Mouse (Mus musculus) 3T3-L1 (cell line): ENCODE results near the gene Tarbp1.
"Not testable (repeated sequence)": the region's sequence is repeated elsewhere in the genome, so short reads cannot be mapped to it uniquely, and the experiment has no call there.

Source experiments
- DNase-seq: peaks from one replicate; pipeline ENCODE4 v3.0.0-alpha.2; 2015; ENCODE audit warnings: low read depth, low spot score

Tarbp1 gene

GRCm38 (mm10) chr8:126494160-126495110, 19.6 kb upstream of the Tarbp1 start:
- DNase-seq, result no peak

DNA sequence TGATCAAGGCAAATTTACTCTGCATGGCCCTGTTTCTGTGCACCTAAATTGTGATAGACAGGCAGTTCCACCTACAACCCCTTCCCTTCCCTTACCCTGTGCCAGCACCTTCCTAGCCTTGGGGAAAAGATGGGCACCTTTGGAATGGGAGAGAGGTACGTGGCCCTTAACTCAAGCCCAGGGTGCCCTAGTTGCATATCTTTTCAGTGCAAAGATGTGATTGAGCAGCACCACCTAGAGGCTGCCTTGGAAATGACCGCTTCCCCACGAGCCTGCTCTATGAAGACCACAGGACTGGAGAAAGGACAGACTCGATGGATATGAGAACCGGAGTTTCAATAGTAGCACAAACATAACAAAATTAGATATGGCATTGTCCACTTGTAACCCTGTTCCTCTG, 8.1 kb upstream of the Tarbp1 start:
- peak; percentile 84 for DNase-seq

- DNase-seq, result no peak
These were observed 7.5 kb upstream of the Tarbp1 start for GRCm38 (mm10) chr8:126482348-126482720.

DNA sequence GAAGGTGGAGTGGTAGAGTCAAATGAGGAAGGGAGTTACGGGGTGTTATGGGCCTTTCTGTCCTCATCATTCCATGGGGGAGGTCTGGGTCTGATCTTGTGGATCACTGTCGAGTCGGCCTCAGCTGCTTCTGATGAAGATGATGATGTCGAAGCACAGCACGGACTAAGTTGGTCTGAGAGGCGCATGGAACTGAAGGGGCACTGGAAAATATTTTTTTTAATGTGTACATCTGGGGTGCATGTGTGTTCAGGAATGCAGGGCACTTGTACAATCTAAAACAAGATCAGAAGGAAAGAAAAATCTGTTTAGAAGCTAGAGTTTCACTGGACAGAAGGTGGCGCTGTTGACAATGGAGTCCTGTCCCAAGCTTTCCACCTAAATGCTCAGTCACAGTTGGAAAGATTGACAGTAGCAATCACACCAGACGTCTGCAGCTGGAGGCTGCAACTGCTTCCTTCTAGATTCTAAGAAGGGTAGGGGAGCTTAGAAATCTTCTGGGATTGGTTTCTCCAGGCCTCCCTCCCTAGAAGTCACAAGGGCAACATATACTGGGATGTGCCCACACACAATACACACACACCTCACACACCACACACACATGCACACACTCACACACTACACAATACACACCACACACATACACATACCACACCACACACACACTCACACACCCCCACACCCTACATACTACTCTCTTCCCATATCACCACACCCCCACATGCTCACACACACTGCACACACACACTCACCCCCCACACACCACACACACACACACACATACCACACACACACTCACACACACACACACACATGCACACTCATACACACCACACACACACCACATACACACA, 6.9 kb upstream of the Tarbp1 start:
- peak; percentile 88 for DNase-seq

GRCm38 (mm10) chr8:126480366-126480765, 5.5 kb upstream of the Tarbp1 start:
- no peak for DNase-seq

DNA sequence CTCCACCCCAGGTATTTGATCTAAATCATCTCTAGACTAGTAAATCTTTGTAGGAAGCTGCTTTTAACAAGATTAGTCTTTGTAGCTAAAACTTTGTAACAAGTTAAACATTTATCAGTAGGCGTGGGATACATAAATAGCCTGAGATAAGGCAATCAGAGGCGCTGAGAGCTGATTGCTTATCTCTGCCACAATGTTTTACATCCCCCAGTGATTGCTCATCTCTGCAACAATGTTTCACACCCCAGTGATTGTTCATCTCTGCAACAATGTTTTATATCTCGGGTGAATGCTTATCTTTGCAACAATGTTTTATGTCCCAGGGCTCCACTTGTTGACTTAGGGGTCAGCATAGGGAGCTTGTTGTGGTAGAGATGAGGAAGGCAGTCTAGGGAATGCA, 3.8 kb upstream of the Tarbp1 start:
- no peak for DNase-seq

- DNase-seq, result not testable (repeated sequence)
These were observed 1.4 kb upstream of the Tarbp1 start for GRCm38 (mm10) chr8:126476151-126476855.

- DNase-seq, result not testable (repeated sequence)
These were observed 873 bp upstream of the Tarbp1 start for GRCm38 (mm10) chr8:126475738-126476137.

GRCm38 (mm10) chr8:126473802-126474298, 1.0 kb downstream of the Tarbp1 start:
- DNase-seq, result peak; percentile 25

- DNase-seq, result no peak
These were observed 10.8 kb downstream of the Tarbp1 start for GRCm38 (mm10) chr8:126464071-126464470.

- no peak for DNase-seq
These were observed 13.1 kb downstream of the Tarbp1 start for GRCm38 (mm10) chr8:126461735-126462134.

DNA sequence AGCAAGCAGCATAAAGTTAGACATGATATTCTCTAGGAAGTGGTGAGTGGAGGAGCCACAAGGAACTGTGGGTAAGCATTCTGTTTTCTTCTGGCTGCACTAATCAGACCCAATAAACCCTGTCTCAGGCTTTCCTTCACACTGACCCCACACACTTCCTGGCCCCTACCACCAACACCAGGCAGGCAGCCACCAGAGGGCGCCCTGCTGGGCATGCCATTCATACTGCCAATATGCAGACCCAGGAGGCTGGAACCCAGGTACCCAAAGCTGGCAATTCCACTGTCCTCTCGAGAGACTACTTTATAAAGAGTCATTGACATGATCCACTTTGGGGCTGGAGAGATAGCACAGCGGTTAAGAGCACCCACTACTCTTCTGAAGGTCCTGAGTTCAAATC, 14.6 kb downstream of the Tarbp1 start:
- peak; percentile 29 for DNase-seq

- DNase-seq, result no peak
These were observed 19.5 kb downstream of the Tarbp1 start for GRCm38 (mm10) chr8:126455383-126455782.

- DNase-seq, result no peak
These were observed 23.7 kb downstream of the Tarbp1 start for GRCm38 (mm10) chr8:126451158-126451557.

DNA sequence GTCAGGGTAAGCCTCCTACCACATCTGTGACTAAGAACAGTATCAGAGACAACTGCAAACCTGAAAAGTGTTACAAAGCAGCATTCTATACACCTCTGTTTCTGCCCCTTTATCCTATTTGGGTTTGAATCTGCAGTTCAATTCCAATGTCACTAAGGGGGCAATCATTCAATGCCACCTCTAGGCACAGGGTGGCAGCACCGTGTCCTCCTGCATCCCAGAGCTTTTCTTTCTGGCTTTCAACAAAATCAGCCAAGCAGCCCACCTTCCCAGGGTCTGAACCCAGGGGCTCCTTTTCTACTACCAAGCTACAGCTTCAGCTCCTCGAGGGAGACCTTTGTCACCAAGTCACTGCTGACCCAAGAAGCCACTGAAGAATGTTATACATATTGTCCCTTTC, 35.9 kb downstream of the Tarbp1 start:
- DNase-seq, result no peak

- DNase-seq, result peak; percentile 50
These were observed 41.0 kb downstream of the Tarbp1 start for GRCm38 (mm10) chr8:126433827-126434226.

DNA sequence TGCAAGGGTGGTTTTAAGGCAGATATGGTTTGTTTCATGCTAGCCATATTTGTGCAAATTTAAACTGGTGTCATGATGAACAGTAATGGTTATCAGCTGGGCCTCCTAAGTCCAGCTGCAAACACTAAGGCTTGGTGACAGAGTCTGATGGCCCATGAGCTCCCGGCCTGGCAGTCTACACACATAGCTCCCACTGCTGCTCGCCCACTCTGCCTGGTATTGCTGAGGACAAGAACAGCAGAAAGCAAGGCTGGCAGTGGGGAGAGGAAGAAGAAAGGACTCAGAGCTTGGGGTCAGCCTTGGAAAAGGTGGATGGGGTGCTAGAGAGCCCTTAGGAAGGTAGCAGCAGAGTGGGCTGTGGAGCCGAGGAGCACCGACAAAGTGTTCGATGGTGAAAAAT, 45.2 kb downstream of the Tarbp1 start:
- no peak for DNase-seq

GRCm38 (mm10) chr8:126424946-126425345, 49.9 kb downstream of the Tarbp1 start:
- no peak for DNase-seq

GRCm38 (mm10) chr8:126424163-126424562, 50.7 kb downstream of the Tarbp1 start:
- DNase-seq, result no peak

GRCm38 (mm10) chr8:126422920-126423300, 52.0 kb downstream of the Tarbp1 start:
- DNase-seq, result peak; percentile 70

DNA sequence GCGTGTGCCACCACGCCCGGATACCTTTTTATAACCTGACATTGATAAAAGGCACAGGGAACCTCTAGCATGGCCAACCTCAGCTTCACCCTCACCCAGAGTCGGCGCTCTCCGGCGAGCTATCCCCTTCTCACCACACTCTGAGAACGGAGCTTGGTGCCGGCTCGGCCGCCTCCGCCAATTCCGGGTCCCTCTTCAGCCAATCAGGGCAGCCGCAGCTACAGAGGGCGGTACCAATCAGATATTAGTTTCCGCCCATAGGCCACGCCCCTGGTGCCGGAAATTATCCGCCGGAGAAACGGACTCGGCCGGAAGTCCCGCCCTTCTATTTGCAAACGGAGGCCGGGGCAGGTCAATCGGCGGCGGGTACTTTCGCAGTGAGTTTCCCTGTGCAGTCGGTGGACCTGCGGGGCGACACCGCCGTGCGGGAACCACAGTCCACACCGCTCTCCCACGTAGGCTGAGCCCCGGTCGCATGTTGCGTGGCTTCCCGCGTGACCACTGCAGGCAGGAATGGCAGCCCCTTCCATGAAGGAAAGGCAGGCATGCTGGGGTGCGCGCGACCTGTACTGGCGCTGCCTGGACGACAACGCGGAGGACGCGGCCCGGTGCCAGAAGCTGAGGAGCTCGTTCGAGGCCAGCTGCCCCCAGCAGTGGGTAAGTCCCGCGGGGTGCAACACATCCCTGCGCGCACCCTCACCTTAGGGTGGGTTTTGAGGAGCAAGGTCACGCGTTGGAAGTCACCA, 52.5 kb downstream of the Tarbp1 start, which contains the start of gene Coa6:
Gene Coa6, plus strand, starts transcription at position 342 of the 746 bp plus-strand sequence.
- DNase-seq, result peak; percentile 98
